Mouse (Mus musculus) adrenal gland, adult 18-20 months (tissue): Measurements from ENCODE around the gene Fam149a. TPM values are rescaled to one million over a fixed set of nuclear protein-coding genes. Genes with fewer than 3 reads are reported as not detected.
"Not testable (repeated sequence)": the region's sequence is repeated elsewhere in the genome, so short reads cannot be mapped to it uniquely, and the experiment has no call there.

Source experiments
- DNase-seq, 2 experiments: peaks; one replicate each; pipeline ENCODE4 v3.0.0; 2021 to 2022; ENCODE audit warnings: low spot score in 2 of 2
- total RNA-seq, 2 experiments: library from RNA; stranded (reverse); gene quantifications; 1 replicate in 1 of 2; 2 replicates in 1 of 2; pipeline ENCODE4 v1.2.3; 2021

Fam149a gene
- total RNA-seq, 2 experiments from 2014 or later = 9.8 to 12.0 TPM

DNA sequence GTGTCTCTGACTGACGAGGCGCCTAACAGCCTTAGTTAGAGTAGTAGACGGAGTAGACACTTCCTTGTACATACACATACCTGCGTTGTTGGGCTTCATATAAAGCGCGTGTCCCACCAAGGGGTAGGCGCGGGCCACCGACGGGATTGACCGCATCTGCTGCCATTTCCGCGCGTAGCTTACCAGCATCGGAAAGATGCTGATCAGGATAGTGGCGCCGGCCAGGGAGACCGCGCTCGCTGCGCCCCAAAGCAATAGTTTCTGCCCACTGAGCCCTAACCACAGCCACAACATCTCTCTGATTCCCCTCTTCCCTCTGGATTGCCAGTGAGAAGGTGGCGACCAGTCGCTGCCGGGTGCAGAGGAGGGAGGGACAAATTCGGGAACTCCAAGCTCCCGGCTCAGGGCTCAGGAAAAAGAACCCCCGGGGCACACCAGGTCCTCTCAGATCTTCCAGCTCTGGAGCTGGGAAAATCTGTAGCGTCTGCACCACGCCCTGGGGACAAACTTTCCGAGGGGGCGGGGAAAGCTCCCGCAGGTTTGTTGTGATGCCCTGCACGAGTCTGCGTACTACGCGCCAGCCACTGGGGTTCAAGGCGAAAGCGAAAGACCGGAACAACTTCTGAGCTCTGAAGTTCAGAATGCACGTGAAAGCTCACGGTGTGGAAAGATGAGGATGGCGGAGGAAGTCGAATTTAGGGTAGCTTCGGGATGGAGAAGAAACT is 49.2 kb downstream of the Fam149a start, which contains the start of gene Cyp4v3:
Gene Cyp4v3, minus strand, starts transcription at position 532 of the 725 bp plus-strand sequence.
- peak; percentile 69 to 77 for DNase-seq

DNA sequence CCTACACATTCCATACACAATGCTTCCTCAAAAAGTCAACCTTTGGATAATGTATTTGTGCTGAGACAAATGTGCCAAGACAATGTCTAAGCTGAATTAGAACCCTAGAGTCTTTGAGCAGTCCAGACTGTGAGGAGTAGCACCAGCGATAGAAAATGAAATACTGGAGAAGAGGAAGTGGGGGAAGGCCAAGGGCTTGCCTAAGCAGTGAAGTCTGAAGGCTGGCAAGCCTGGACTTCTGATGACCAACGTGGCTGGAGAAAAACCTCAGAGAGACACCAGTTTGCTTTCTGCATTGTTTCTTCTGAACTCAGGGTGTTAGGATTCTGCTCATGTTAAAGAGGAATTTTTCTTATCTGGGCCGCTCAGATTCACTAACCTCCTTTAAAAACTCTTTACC is 51.2 kb downstream of the Fam149a start:
- no peak for DNase-seq

DNA sequence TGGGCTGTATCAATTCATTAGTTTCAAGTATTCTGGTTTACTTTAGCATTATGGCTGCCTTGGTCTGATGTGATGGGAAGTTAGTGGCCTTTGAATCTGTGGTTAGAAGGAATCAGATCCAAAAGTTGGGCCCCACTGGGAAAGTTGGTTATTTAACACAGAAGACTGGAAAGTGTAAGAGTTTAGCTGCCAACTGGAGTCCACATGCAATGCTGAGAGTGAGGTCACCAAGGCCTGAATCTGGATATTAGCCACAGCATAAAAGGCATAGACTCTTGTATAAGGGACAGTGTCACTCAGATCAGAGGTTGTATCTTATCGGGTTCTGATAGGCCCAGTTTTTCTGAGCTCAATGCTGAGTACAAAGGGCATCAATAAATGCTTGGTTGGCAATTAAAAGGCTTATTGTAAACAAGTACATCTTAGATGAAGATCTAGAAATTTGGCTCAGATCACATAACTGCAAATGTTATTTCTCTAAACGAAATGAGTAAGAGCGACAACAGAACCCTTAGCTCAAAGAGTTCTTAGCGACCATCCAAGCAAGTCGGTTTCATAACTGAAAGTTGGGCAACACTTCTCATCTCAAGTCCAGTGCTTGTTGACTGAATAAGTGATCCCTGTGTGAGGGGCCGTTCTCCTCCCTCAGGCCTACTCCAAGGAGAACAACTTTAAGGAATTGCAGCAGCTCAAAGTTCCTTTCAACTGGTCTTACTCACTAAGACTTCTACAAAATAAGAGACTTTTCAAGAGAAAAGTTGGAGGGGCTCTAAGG is 52.7 kb downstream of the Fam149a start:
- DNase-seq = no peak

DNA sequence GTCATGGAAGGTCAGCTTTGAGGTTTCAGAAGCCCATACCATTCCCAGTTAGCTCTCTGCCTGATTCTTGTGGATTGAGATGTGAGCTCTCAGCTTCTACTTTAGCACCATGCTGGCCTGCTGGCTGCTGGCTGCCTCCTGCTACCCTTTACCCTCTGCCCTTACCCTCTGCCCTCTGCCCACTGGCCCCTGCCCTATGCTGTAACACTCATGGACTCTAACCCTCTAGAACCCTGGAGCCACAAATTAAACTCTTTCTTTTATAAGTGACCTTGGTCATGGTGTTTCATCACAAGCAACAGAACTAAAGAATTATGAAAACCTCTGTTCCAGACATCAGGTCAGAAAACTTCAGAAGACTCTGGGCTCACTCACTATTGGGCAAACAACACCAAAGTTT is 55.0 kb downstream of the Fam149a start:
- not testable (repeated sequence) for DNase-seq

DNA sequence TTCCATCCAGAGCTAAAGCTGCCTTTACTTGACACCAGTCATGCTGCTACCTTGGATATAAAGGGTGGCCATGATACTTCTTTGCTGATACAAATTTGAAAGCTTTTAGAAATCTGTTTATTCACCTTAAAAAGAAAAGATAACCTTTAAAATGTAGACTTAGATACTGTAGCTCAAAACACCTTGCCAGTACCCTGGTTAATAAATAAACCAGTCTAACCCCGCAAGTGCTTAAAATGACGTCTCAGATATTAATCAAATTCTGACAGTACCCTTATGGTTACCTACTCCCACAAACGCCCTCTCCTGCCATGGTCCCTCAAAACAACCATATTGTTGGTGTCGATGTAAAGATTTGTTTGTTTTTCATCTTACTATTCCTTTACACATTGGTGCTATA is 57.9 kb downstream of the Fam149a start:
- DNase-seq = no peak

DNA sequence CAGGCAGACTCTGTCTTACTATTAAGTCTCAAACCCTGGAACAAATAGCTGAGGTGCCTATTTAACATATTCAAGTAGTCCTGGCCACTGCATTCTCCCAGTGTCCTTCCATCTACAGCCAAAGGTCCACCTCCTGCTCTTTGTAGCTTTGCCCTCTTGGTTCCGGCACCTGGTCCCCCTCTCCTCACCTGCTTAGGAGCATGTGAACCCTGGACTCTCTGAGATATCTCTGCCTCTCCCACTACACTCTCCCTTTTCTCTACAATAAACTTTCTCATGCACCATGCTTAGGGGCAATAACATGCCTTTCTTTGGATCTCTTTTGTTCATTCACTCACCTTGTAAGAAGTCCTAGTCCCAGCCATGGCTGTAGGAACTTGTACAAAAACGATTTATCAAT is 60.7 kb downstream of the Fam149a start:
- no peak for DNase-seq

DNA sequence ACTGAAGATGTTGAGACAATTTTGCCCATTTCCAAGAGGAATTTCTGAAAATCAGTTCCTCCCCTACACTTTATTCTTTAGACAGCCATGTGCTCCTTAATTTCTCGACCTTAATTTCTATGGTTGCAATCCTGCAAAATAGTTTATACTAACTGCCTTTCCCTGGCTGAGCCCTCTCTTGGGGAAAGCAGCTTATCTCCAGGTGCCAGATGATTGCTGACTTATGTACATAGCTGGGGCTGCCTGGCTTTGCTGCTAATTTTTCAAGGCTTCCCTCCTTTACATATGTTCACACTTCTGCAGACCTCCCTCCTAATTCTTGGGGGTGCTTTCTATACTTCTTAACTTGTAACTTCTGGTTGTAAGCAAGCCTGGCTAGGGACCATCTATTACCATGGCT is 61.2 kb downstream of the Fam149a start:
- no peak for DNase-seq

DNA sequence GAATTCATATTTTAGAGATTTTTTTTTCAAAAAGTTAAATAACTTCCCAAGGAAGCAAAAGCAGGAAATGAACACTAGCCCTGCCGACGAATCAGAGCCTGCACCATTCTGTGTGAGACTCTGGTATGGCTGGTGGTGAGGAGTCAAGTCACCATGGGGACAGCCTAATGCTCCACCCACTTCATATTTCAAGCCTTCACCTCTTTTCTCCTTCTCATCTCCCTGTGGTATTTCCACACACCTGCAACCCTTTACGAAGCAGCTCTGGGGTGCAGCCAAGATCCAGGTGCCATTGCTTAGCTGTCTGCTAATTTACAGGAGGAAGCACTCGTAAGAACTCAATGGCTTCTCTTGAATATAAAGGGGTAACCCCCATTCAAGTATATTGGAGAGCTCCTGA is 71.1 kb downstream of the Fam149a start:
- DNase-seq = no peak

DNA sequence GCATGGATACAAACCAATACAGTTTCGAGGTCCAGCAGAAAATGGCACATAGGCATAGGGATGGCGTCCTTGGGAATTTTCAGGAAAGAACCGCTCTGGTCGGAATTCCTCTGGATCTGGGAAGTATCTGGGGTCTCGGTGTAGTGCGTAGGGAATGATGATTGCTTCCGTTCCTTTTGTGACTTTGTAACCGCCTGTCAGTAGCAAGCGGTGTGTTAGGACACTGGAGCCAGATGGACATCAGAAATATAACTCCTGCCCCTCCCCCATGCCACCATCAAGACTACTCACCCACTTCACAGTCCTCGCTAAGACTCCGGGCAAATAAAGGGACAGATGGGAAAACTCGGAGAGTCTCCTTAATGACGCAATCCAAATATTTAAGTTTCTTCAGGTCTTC is 73.7 kb downstream of the Fam149a start, which contains the start of gene Gm45753:
Gene Gm45753, minus strand, starts transcription at position 101 of the 400 bp plus-strand sequence.
- DNase-seq = no peak

DNA sequence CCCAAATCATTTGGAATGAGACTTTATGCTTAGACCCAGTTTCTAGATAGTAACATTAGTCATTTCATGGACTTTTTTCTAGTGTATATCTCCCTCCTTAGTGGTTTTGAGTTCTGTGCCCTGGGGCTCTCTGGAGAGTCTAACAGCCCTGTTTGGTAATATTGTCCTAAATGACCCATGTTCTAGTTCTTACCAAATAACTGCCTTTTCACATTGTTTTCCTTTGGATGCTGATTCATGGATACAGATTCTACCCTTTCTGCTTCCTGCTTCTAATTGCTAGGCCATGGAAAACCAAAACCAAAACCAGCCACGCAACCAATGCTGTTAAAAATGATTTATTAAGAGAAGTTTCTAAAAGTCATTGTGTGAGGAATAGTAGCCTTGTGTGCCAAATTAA is 76.6 kb downstream of the Fam149a start:
- DNase-seq = no peak

DNA sequence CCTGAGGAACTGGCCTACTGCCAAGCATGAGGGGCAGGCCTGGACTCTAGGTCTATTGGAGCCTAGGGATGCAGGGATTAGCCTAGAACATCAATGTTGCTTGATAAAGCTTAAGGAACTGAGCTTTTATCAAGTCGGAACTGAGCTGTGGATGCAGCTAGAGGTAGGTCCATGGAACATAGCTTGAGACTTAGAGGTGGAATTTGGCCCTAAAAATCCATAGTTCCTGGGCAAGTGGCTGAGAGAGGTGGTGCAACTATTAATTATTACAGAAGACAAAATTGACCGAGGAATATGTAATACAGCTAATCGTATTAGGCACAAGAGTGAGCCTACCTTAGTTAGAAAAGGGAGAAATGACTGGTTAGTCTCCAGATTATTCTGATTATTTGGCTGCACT is 77.7 kb downstream of the Fam149a start:
- DNase-seq = no peak

DNA sequence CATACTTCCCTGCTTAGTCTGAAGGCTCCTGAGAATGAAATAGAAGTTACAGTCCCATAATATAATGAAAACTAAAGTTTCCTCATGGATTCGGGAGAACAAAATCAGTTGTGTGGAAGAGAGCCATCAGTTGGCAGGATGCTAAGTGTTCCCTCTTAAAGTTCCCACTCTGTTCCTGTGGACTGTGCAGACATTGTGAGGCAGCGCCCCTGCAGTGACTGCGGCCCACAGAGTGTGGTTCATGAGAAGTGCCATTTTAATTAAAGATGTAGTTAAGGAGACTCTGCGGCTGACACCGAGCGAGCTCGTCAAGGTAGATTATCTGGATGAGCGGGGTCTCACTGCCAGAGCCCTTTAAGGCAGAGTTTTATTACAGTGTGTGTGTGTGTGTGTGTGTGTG is 79.7 kb downstream of the Fam149a start:
- DNase-seq = no peak

DNA sequence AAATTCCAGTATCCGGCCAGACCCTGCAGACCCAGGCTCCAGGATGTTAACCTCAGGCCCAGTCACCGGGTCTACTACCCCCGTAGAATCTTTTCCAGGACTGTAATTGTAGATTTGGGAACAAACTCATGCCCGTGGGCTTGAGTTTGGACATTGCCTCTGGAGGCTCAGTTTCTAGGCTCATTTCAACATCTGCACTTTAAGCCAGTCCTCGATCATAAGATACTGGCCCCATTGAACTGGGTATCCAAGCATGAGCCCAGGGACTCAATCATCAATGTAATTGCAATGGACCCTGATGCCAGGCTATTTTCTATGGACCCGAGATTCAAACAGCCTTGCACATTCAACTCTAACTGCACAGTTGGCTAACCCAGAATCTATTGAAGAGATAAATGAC is 86.8 kb downstream of the Fam149a start:
- DNase-seq = no peak

DNA sequence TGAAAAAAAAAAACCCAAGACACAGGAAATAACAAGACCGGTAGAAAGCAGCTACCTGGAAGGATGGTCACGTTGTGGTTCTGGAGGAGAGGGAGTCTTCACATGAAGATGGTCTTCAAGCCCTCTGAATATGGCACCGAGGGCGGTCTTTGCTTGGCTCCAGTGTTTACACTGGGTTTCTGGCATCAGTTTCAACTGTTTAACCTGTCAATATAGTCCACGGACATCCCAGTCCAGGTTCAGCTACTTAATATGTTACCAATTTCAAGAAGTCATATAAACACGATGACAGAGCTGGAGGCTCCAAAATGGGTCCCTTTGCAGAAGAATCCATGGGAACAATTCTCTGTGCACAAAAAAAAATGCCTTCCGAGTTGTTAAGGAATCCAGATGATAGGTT is 87.4 kb downstream of the Fam149a start, which contains the start of gene Klkb1:
Gene Klkb1, minus strand, starts transcription at position 173 of the 400 bp plus-strand sequence.
- DNase-seq = no peak

DNA sequence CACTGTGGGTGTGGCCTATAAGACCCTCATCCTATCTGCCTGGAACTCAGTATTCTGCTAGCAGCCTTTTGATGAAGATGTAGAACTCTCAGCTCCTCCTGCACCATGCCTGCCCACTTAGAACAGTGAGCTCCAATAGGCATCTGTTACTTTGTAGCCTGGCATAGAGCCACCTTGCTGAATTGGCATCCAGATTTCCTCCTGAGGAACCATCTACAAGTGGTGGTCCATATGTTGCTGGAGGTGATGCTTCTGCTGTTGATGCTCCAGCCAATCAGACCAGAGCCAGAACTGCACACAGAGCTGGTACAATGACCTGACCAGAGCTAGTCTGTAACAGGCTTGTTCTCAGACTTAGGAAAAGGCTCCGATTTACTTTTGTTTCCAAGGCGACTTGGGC is 90.3 kb downstream of the Fam149a start:
- no peak for DNase-seq

Other genes with a start within 250 kb of the Fam149a start
- not detected for gene F11, start 120.3 kb downstream of the Fam149a start, total RNA-seq
- gene Klkb1, start 87.4 kb downstream of the Fam149a start, total RNA-seq = not detected
- gene Gm45753, start 73.8 kb downstream of the Fam149a start, total RNA-seq = not detected
- gene Cyp4v3, start 49.1 kb downstream of the Fam149a start, total RNA-seq = 10 to 100 TPM; 23.5 to 23.7 TPM
- gene Tlr3, start 28.8 kb upstream of the Fam149a start, total RNA-seq = 1 to 10 TPM; 3.6 to 5.3 TPM
- 100 to 1,000 TPM; 110 to 130 TPM for gene Sorbs2, start 125.5 kb upstream of the Fam149a start, total RNA-seq